Mouse (Mus musculus) forebrain, embryonic 16.5 days (tissue): Measurements from ENCODE around the gene Tpx2. TPM values are rescaled to one million over a fixed set of nuclear protein-coding genes. Genes with fewer than 3 reads are reported as not detected.

Source experiments
- ATAC-seq: fragments of 200-750 bp; cut with Nextera tagmentation; 2 replicates; pipeline ENCODE4 v1.8.0; 2017; ENCODE audit warnings: mild to moderate bottlenecking, moderate library complexity
- H3K27ac ChIP-seq: fragments of 300-500 bp; sonication (generic); 2 replicates; pipeline ENCODE4 v1.5.1; 2014; ENCODE audit warnings: low read length, control low read depth
- H3K27me3 ChIP-seq: fragments of 300-500 bp; sonication (generic); replicated peaks from 2 replicates; pipeline ENCODE4 v1.6.1; 2014; ENCODE audit warnings: low read length; ENCODE audit not compliant: control insufficient read depth, insufficient read depth
- H3K36me3 ChIP-seq: fragments of 300-500 bp; sonication (generic); 2 replicates; pipeline ENCODE4 v1.6.1; 2014; ENCODE audit not compliant: control insufficient read depth, insufficient read depth
- H3K4me1 ChIP-seq: fragments of 300-500 bp; sonication (generic); replicated peaks from 2 replicates; pipeline ENCODE4 v1.6.1; 2014; ENCODE audit warnings: low read length; ENCODE audit not compliant: control insufficient read depth, insufficient read depth
- H3K4me2 ChIP-seq: fragments of 300-500 bp; sonication (generic); 2 replicates; pipeline ENCODE4 v1.6.1; 2014; ENCODE audit warnings: mild to moderate bottlenecking, low read length, control low read depth
- H3K4me3 ChIP-seq: fragments of 300-500 bp; sonication (generic); replicated peaks from 2 replicates; pipeline ENCODE4 v1.5.1; 2014; ENCODE audit warnings: mild to moderate bottlenecking, low read length, control low read depth
- H3K9ac ChIP-seq: fragments of 300-500 bp; sonication (generic); replicated peaks from 2 replicates; pipeline ENCODE4 v1.6.1; 2014; ENCODE audit warnings: low read depth, low read length, control low read depth
- H3K9me3 ChIP-seq: fragments of 300-500 bp; sonication (generic); 2 replicates; pipeline ENCODE4 v1.6.1; 2016; ENCODE audit warnings: low read length; ENCODE audit not compliant: control insufficient read depth
- WGBS: fragments of 180-500 bp; shearing (Covaris S2); extraction: QIAGEN DNeasy Blood & Tissue Kit; methylation state at CpG from one replicate; pipeline ENCODE4 v1.1.7; 2014; 5-methylcytosine and 5-hydroxymethylcytosine counted together
- polyA plus RNA-seq: library from polyadenylated mRNA; unstranded; fragments of >200 nt; fragmentation: Nextera tagmentation; extraction: Ambion mirVana; gene quantifications from 2 replicates; pipeline ENCODE4 v1.2.1, GENCODE M21; 2015

Gene Tpx2
- polyA plus RNA-seq, 1 experiment from 2014 or later, result 40.0 TPM

GRCm38 (mm10) chr2:152884101-152884645 is 36.4 kb downstream of the Tpx2 start:
- ATAC-seq, result no peak
- Histone ChIP-seq H3K27me3 (no peaks in the 10 kb centered on the region), H3K36me3 (peaks cover 5% of the 10 kb centered on the region; the same call in 1 of the 2 replicates), H3K9ac (no peak overlapping the region), H3K4me2 (no peak overlapping the region), H3K9me3 (no peaks in the 10 kb centered on the region), H3K27ac (no peak overlapping the region), H3K4me3 (no peak overlapping the region), H3K4me1 (no peaks in the 10 kb centered on the region)
- 93% methylated on average over 6 of the region's 6 CpGs for WGBS

DNA sequence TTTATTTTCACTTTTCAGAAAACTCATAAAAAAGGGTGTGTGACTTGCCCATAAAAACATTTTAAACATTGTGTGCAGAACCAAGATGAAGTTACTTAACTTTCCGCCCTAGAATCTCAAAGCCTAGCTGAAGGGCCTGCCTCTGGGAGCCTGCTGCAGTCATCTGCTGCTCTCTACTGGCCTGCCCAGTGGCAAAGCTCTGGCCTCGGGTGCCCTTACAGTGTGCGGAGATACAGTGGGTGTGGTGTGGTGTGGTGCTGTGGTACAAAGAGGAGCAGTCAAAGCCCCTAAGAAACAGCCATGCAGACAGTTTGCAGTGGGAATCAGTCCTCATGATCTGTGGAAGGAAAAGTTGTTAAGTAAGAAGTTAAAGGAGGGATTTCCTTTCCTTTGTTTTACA is 39.5 kb downstream of the Tpx2 start:
- H3K27ac ChIP-seq, result no peak overlapping the region
- no peak overlapping the region for H3K4me3 ChIP-seq
- H3K27me3 ChIP-seq, result no peaks in the 10 kb centered on the region
- no peaks in the 10 kb centered on the region for H3K4me1 ChIP-seq
- H3K36me3 ChIP-seq, result peaks cover 7% of the 10 kb centered on the region
- no peak overlapping the region for H3K9ac ChIP-seq
- no peak overlapping the region for H3K4me2 ChIP-seq
- no peaks in the 10 kb centered on the region for H3K9me3 ChIP-seq
- ATAC-seq, result no peak
- 91% methylated on average over 3 of the region's 3 CpGs for WGBS

DNA sequence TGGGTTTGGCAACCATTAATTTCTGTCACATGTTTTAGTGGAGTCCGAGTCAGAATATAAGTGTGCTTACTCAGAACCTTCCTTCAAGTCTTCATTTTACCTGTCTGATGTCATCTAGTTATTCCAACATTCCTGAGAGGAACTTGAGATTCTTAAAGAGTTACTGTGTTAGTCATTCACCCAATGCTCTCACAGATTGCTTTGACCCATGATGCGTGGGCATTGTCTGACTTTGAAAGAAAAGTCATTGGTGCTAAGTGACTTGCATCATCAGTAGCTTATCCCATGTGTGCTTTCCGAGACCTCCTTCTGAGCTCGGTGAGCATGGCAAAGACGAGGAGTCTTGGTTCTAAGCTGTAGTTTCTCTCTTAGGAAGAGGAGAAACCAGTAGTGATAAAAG is 41.0 kb downstream of the Tpx2 start:
- Histone ChIP-seq H3K9me3 (no peaks in the 10 kb centered on the region), H3K27me3 (no peaks in the 10 kb centered on the region), H3K4me2 (no peak overlapping the region), H3K4me3 (no peak overlapping the region), H3K9ac (no peak overlapping the region), H3K36me3 (peaks cover 7% of the 10 kb centered on the region), H3K27ac (no peak overlapping the region), H3K4me1 (no peaks in the 10 kb centered on the region)
- ATAC-seq, result no peak
- 94% methylated on average over 5 of the region's 5 CpGs for WGBS

DNA sequence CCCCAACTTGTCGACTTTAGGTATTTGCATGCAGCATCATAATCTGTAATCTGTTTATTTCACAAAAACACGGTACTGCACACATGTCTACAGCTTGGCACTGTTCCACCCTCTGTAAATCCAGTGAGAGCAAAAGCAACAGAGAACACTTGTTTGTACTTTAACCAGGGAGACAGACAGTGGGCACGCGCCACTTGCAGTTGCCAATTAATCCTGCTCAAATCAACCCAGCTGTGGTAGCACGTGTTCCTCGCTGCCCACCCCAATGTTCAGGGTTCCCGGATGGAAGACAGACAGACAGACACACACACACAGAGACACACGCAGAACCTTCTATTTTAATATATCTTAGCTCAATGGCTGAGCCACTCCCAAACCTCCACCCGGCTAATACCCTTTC is 48.1 kb downstream of the Tpx2 start:
- Histone ChIP-seq H3K27me3 (no peaks in the 10 kb centered on the region), H3K4me3 (no peak overlapping the region), H3K9ac (no peak overlapping the region), H3K27ac (no peak overlapping the region), H3K36me3 (peaks cover 4% of the 10 kb centered on the region; the same call in 1 of the 2 replicates), H3K4me1 (no peaks in the 10 kb centered on the region), H3K4me2 (no peak overlapping the region), H3K9me3 (no peaks in the 10 kb centered on the region)
- WGBS, result 87% methylated on average over 9 of the region's 9 CpGs
- no peak for ATAC-seq

DNA sequence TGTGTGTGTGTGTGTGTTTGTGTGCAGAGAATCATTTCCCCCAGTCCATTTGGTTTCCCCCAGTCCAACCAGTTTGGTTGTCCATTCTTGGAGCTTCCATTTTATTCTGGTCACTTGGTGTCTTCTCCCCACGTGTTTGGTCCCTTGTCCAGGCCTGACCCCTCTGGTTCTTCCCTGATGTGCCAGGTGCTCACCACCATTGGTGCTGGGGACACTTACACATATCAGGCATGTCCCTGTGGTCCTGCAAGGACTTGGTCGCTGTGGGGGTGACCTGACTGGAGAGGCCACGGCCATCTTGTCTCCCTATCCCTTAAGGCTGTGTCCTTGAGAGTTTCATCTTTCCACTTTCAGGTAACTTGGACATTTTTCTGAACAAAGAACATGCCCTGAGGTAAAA is 49.2 kb downstream of the Tpx2 start:
- no peak overlapping the region for H3K4me3 ChIP-seq
- H3K27me3 ChIP-seq, result no peaks in the 10 kb centered on the region
- peaks cover 2% of the 10 kb centered on the region; the same call in 1 of the 2 replicates for H3K36me3 ChIP-seq
- WGBS, result 94% methylated on average over 3 of the region's 3 CpGs
- no peak for ATAC-seq
- H3K4me1 ChIP-seq, result no peaks in the 10 kb centered on the region
- H3K9me3 ChIP-seq, result no peaks in the 10 kb centered on the region
- H3K4me2 ChIP-seq, result no peak overlapping the region
- H3K27ac ChIP-seq, result no peak overlapping the region
- no peak overlapping the region for H3K9ac ChIP-seq

DNA sequence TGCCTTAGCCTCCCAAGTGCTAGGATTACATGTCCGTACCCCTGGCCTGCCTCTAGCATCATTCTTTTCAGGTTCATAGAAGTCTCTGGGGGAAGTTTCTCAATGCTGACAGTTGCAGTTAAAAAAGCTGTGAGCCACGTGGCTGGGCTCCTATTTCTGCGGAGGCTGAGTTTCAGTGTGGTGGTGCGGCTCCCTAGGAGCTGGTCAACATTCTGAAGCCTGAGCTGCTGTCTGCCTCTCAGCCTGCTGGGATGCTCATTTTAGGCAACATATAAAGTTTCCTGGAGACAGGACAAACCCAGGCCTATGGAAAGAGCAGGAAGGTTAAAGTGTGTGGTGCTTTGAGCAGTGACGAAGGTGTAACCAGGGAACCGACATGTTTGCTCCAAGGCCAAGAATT is 51.2 kb downstream of the Tpx2 start:
- no peak for ATAC-seq
- no peaks in the 10 kb centered on the region for H3K27me3 ChIP-seq
- 84% methylated on average over 6 of the region's 6 CpGs for WGBS

DNA sequence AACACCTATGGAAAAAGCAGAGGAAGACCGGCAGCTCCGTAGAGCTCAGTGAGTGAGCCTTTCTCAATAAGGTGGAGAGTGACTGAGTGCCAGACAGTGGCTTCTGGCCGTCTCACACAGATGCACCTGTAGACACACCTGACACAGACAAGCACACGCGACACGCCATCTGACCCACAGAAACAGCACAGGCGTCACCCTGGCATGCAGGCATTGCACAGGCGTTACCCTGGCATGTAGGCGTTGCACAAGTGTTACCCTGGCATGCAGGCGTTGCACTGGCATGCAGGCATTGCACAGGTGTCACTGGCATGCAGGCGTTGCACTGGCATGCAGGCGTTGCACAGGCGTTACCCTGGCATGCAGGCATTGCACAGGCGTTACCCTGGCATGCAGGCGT is 53.5 kb downstream of the Tpx2 start:
- no peaks in the 10 kb centered on the region for H3K9me3 ChIP-seq
- H3K36me3 ChIP-seq, result no peaks in the 10 kb centered on the region
- H3K4me3 ChIP-seq, result no peak overlapping the region
- H3K27ac ChIP-seq, result no peak overlapping the region
- H3K27me3 ChIP-seq, result no peaks in the 10 kb centered on the region
- WGBS, result 90% methylated on average over 15 of the region's 15 CpGs
- ATAC-seq, result no peak
- H3K4me2 ChIP-seq, result no peak overlapping the region
- no peak overlapping the region for H3K9ac ChIP-seq
- no peaks in the 10 kb centered on the region for H3K4me1 ChIP-seq

More for the DNA sequence above, 51.2 kb downstream of the Tpx2 start:
- no peaks in the 10 kb centered on the region for H3K9me3 ChIP-seq
- H3K36me3 ChIP-seq, result 0 out of 2 replicates have a peak, but pooled peaks cover 2% of the 10 kb centered on the region
- H3K9ac ChIP-seq, result no peak overlapping the region
- H3K4me3 ChIP-seq, result no peak overlapping the region
- H3K27ac ChIP-seq, result no peak overlapping the region
- no peaks in the 10 kb centered on the region for H3K4me1 ChIP-seq
- H3K4me2 ChIP-seq, result no peak overlapping the region

- H3K9me3 ChIP-seq, result no peaks in the 10 kb centered on the region
- no peak for ATAC-seq
- no peak overlapping the region for H3K27ac ChIP-seq
- WGBS, result 10% methylated on average over 2 of the region's 3 CpGs
- H3K9ac ChIP-seq, result no peak overlapping the region
- no peak overlapping the region for H3K4me3 ChIP-seq
- no peak overlapping the region for H3K4me2 ChIP-seq
- peaks cover 12% of the 10 kb centered on the region for H3K4me1 ChIP-seq
- no peaks in the 10 kb centered on the region for H3K27me3 ChIP-seq
- no peaks in the 10 kb centered on the region for H3K36me3 ChIP-seq
Observed at GRCm38 (mm10) chr2:152902658-152903057, 54.9 kb downstream of the Tpx2 start.

DNA sequence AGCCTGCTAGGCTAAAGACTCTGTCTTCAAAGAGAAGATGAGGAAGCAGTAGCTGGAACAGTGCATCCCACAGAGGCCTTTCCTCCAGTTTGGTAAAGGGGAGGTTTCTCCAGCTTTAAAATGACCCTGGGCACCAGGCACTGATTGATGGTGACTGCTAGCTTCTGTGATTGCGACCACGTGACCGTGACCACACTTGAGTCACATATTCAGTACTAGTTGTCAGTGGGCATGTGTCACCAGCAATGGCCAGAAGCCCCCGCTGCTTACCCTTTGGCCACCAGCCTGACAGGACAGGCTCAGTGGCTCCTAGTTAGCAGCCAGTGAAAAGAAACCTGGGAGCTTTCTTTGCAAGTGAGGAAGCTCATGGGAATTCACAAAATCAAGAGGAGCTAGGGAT is 55.8 kb downstream of the Tpx2 start:
- H3K36me3 ChIP-seq, result no peaks in the 10 kb centered on the region
- peaks cover 13% of the 10 kb centered on the region for H3K4me1 ChIP-seq
- no peaks in the 10 kb centered on the region for H3K27me3 ChIP-seq
- 82% methylated on average over 4 of the region's 4 CpGs for WGBS
- H3K27ac ChIP-seq, result no peak overlapping the region
- H3K9ac ChIP-seq, result no peak overlapping the region
- no peaks in the 10 kb centered on the region for H3K9me3 ChIP-seq
- no peak overlapping the region for H3K4me3 ChIP-seq
- H3K4me2 ChIP-seq, result no peak overlapping the region
- no peak for ATAC-seq

- no peak overlapping the region for H3K9ac ChIP-seq
- 78% methylated on average over 5 of the region's 5 CpGs for WGBS
- H3K4me1 ChIP-seq, result peaks cover 13% of the 10 kb centered on the region
- H3K9me3 ChIP-seq, result no peaks in the 10 kb centered on the region
- H3K27ac ChIP-seq, result no peak overlapping the region
- H3K4me3 ChIP-seq, result no peak overlapping the region
- no peaks in the 10 kb centered on the region for H3K27me3 ChIP-seq
- H3K36me3 ChIP-seq, result no peaks in the 10 kb centered on the region
- ATAC-seq, result no peak
- no peak overlapping the region for H3K4me2 ChIP-seq
Observed at GRCm38 (mm10) chr2:152904127-152904643, 56.4 kb downstream of the Tpx2 start.
